Mouse (Mus musculus) cerebellum, adult 11 months (tissue): ENCODE results near the gene Dse.
"Not testable (repeated sequence)": the region's sequence is repeated elsewhere in the genome, so short reads cannot be mapped to it uniquely, and the experiment has no call there.

Experiments
- DNase-seq: peaks from one replicate; pipeline ENCODE4 v3.0.0; 2022

Dse gene

GRCm38 (mm10) chr10:34207503-34207850, at the start of gene Dse:
Gene Dse (minus strand): TSS chr10:34207715.
- DNase-seq = no peak

- not testable (repeated sequence) for DNase-seq
These were observed 45.3 kb upstream of the Dse start for GRCm38 (mm10) chr10:34252833-34253232.

- DNase-seq = no peak
These were observed 42.1 kb upstream of the Dse start for GRCm38 (mm10) chr10:34249594-34249993.

- no peak for DNase-seq
These were observed 40.2 kb upstream of the Dse start for GRCm38 (mm10) chr10:34247757-34248156.

- no peak for DNase-seq
These were observed 38.6 kb upstream of the Dse start for GRCm38 (mm10) chr10:34246106-34246505.

- no peak for DNase-seq
These were observed 37.2 kb upstream of the Dse start for GRCm38 (mm10) chr10:34244745-34245144.

- DNase-seq = no peak
These were observed 31.0 kb upstream of the Dse start for GRCm38 (mm10) chr10:34238536-34238935.

- DNase-seq = no peak
These were observed 29.1 kb upstream of the Dse start for GRCm38 (mm10) chr10:34236569-34236968.

GRCm38 (mm10) chr10:34235384-34235783, 27.9 kb upstream of the Dse start:
- DNase-seq = no peak

GRCm38 (mm10) chr10:34233931-34234745, 26.6 kb upstream of the Dse start:
- no peak for DNase-seq

GRCm38 (mm10) chr10:34233418-34233817, 25.9 kb upstream of the Dse start:
- no peak for DNase-seq

- DNase-seq = no peak
These were observed 22.7 kb upstream of the Dse start for GRCm38 (mm10) chr10:34230121-34230675.

- no peak for DNase-seq
These were observed 22.0 kb upstream of the Dse start for GRCm38 (mm10) chr10:34229491-34229890.

- DNase-seq = no peak
These were observed 16.1 kb upstream of the Dse start for GRCm38 (mm10) chr10:34223660-34224059.

- no peak for DNase-seq
These were observed 14.6 kb upstream of the Dse start for GRCm38 (mm10) chr10:34221909-34222620.

GRCm38 (mm10) chr10:34218191-34218590, 10.7 kb upstream of the Dse start:
- DNase-seq = no peak

- DNase-seq = no peak
These were observed 8.2 kb upstream of the Dse start for GRCm38 (mm10) chr10:34215667-34216066.

- DNase-seq = no peak
These were observed 2.4 kb upstream of the Dse start for GRCm38 (mm10) chr10:34209951-34210350.

GRCm38 (mm10) chr10:34208031-34208430, 516 bp upstream of the Dse start:
- DNase-seq = no peak

GRCm38 (mm10) chr10:34206783-34207502, 572 bp downstream of the Dse start:
- DNase-seq = peak; percentile 2

GRCm38 (mm10) chr10:34206436-34206782, 1.1 kb downstream of the Dse start:
- peak; percentile 1 for DNase-seq

- no peak for DNase-seq
These were observed 1.7 kb downstream of the Dse start for GRCm38 (mm10) chr10:34205825-34206224.

GRCm38 (mm10) chr10:34200689-34201088, 6.8 kb downstream of the Dse start:
- DNase-seq = no peak
